8 mouse cellular contexts compared by ENCODE assay signal in genomic region chr5:33652783-33653173, GRCm38 (mm10). TPM values are rescaled to one million over a fixed set of nuclear protein-coding genes. Genes with fewer than 3 reads are reported as not detected.
DNase-seq lines count a peak whose midpoint lies in the region; ATAC-seq and TF ChIP-seq lines count a peak whose summit lies in the region.

No protein-coding gene starts in this region.

- H3K79me2 ChIP-seq in MEL (ENCODE audit: control insufficient read depth, insufficient read depth, low read length, poor library complexity): peaks cover 60% of the 10 kb centered on the region

- peak overlapping the region; percentile 73 for H3K9ac ChIP-seq in heart, embryonic 16.5 days (ENCODE audit: low read length)
- peak overlapping the region; percentile 86 for H3K9ac ChIP-seq in MEL (ENCODE audit: control insufficient read depth, low read depth, low read length, poor library complexity, severe bottlenecking)

- peaks cover 32% of the 10 kb centered on the region for H3K4me1 ChIP-seq in heart, embryonic 16.5 days (ENCODE audit: control insufficient read depth, insufficient read depth, low read length)
- peaks cover 4 to 22% of the 10 kb centered on the region in 2 experiments for H3K4me1 ChIP-seq in MEL (ENCODE audit: control insufficient read depth in 1 of 2, insufficient read depth in 2 of 2, low read length in 2 of 2)
- H3K4me1 ChIP-seq in hindbrain, embryonic 10.5 days (replicated peaks): peaks cover 55% of the 10 kb centered on the region
- peaks cover 58% of the 10 kb centered on the region for H3K4me1 ChIP-seq in midbrain, embryonic 10.5 days

- no peaks in the 10 kb centered on the region for H3K27me3 ChIP-seq in heart, embryonic 16.5 days (ENCODE audit: control insufficient read depth, insufficient read depth, low read length)
- no peaks in the 10 kb centered on the region for H3K27me3 ChIP-seq in MEL (ENCODE audit: control insufficient read depth in 1 of 2, insufficient read depth in 2 of 2, low read length in 2 of 2)
- H3K27me3 ChIP-seq in hindbrain, embryonic 10.5 days (ENCODE audit: insufficient read depth, poor library complexity, severe bottlenecking): no peaks in the 10 kb centered on the region
- no peaks in the 10 kb centered on the region for H3K27me3 ChIP-seq in midbrain, embryonic 10.5 days (ENCODE audit: low read depth, poor library complexity, severe bottlenecking)

- no peak for TF ChIP-seq RAD21 in MEL (IDR thresholded peaks at IDR 0.05; ENCODE audit: low read depth, low read length)

- peak overlapping the region; percentile 74 for H3K4me2 ChIP-seq in heart, embryonic 16.5 days (ENCODE audit: low read depth, low read length)

- no peaks in the 10 kb centered on the region for H3K9me3 ChIP-seq in heart, embryonic 16.5 days (replicated peaks; ENCODE audit: control insufficient read depth, low read length)
- no peaks in the 10 kb centered on the region for H3K9me3 ChIP-seq in MEL (replicated peaks; ENCODE audit: insufficient read depth, low read length)
- H3K9me3 ChIP-seq in hindbrain, embryonic 10.5 days: no peaks in the 10 kb centered on the region
- no peaks in the 10 kb centered on the region for H3K9me3 ChIP-seq in midbrain, embryonic 10.5 days (replicated peaks)

- ATAC-seq in heart, embryonic 16.5 days (replicated peaks; ENCODE audit: extremely low read depth, insufficient read depth, low FRiP score): no peak
- ATAC-seq in inflammation-experienced regulatory T-cells, adult 6 months: no peak

- peak overlapping the region; percentile 80 for H3K27ac ChIP-seq in heart, embryonic 16.5 days (ENCODE audit: low read length)
- H3K27ac ChIP-seq in MEL (ENCODE audit: control insufficient read depth, low read depth, low read length): peak overlapping the region; percentile 84
- H3K27ac ChIP-seq in hindbrain, embryonic 10.5 days: peak overlapping the region; percentile 99
- peak overlapping the region; percentile 100 for H3K27ac ChIP-seq in midbrain, embryonic 10.5 days (replicated peaks)

- peak overlapping the region; percentile 68 for H3K4me3 ChIP-seq in heart, embryonic 16.5 days (ENCODE audit: low read length)
- H3K4me3 ChIP-seq in MEL (ENCODE audit: control insufficient read depth in 1 of 2, insufficient read depth in 1 of 2, low read depth in 2 of 2, low read length in 2 of 2): peak overlapping the region in 1 of 2 experiments; percentile 42; a peak in 2 of 4 replicates
- H3K4me3 ChIP-seq in hindbrain, embryonic 10.5 days: peak overlapping the region; percentile 74
- H3K4me3 ChIP-seq in midbrain, embryonic 10.5 days: peak overlapping the region; percentile 88

- no peak for TF ChIP-seq EP300 in MEL (IDR thresholded peaks at IDR 0.05; ENCODE audit: low read depth in 1 of 2, low read length in 2 of 2)

- no peak; a peak in 1 of 4 replicates for TF ChIP-seq POLR2A in MEL (IDR thresholded peaks at IDR 0.05; ENCODE audit: control insufficient read depth in 1 of 2, insufficient read depth in 1 of 2, low read depth in 1 of 2, low read length in 2 of 2, poor library complexity in 1 of 2)

- WGBS in heart, embryonic 16.5 days: 4% methylated on average over 9 of the region's 9 CpGs
- 3% methylated on average over 9 of the region's 9 CpGs for WGBS in hindbrain, embryonic 10.5 days
- WGBS in midbrain, embryonic 10.5 days: 5% methylated on average over 9 of the region's 9 CpGs

- TF ChIP-seq CTCF in MEL (IDR thresholded peaks at IDR 0.05 in 2 of 3, conservative IDR thresholded peaks at IDR 0.05 in 1 of 3; ENCODE audit: control insufficient read depth in 1 of 3, insufficient read depth in 1 of 3, low read depth in 2 of 3, low read length in 3 of 3, poor library complexity in 1 of 3, severe bottlenecking in 1 of 3): no peak

- H3K36me3 ChIP-seq in heart, embryonic 16.5 days (ENCODE audit: control insufficient read depth, insufficient read depth): peaks cover 28% of the 10 kb centered on the region
- peaks cover 12 to 39% of the 10 kb centered on the region in 2 experiments for H3K36me3 ChIP-seq in MEL (ENCODE audit: control insufficient read depth in 1 of 2, insufficient read depth in 2 of 2, low read length in 2 of 2)
- H3K36me3 ChIP-seq in hindbrain, embryonic 10.5 days: peaks cover 54% of the 10 kb centered on the region
- H3K36me3 ChIP-seq in midbrain, embryonic 10.5 days: peaks cover 58% of the 10 kb centered on the region

- no peak for DNase-seq in heart, adult 18-20 months
- no peak for DNase-seq in MEL (ENCODE audit: low read depth, low spot score)
- no peak for DNase-seq in hindbrain, embryonic 10.5 days (ENCODE audit: low spot score)
- no peak for DNase-seq in midbrain, embryonic 10.5 days (ENCODE audit: low spot score)
- no peak for DNase-seq in right cerebral cortex, postnatal 36 days (ENCODE audit: low spot score in 2 of 2)
- no peak for DNase-seq in kidney, postnatal 36 days

TF ChIP-seq in MEL, 35 proteins besides CTCF, POLR2A, EP300 and RAD21 (continues in another document):
- TF ChIP-seq MXI1 (IDR thresholded peaks at IDR 0.05; ENCODE audit: low read depth, low read length): no peak
- TF ChIP-seq POLR2AphosphoS5 (IDR thresholded peaks at IDR 0.05; ENCODE audit: borderline replicate concordance, low read depth, low read length): no peak
- no peak for TF ChIP-seq GABPA (IDR thresholded peaks at IDR 0.05; ENCODE audit: low read depth, low read length)
- TF ChIP-seq USF1 (IDR thresholded peaks at IDR 0.05; ENCODE audit: low read depth, low read length): no peak
- TF ChIP-seq ELF1 (IDR thresholded peaks at IDR 0.05; ENCODE audit: low read depth, low read length): no peak
- TF ChIP-seq ZC3H11A (IDR thresholded peaks at IDR 0.05; ENCODE audit: low read depth, low read length): no peak
- no peak for TF ChIP-seq KAT2A (conservative IDR thresholded peaks at IDR 0.05; ENCODE audit: low read depth, low read length)
- no peak for TF ChIP-seq MEF2A (IDR thresholded peaks at IDR 0.05; ENCODE audit: extremely low read depth, insufficient replicate concordance, low read depth, low read length, poor library complexity, severe bottlenecking)
- TF ChIP-seq ZMIZ1 (IDR thresholded peaks at IDR 0.05; ENCODE audit: low read depth, low read length): no peak
- TF ChIP-seq MYB (IDR thresholded peaks at IDR 0.05; ENCODE audit: low read depth, low read length): no peak

RNA-seq across cellular contexts. Expression of gene Slbp, which starts 0.4 kb away (rescaled TPM):
- polyA plus RNA-seq in heart, embryonic 16.5 days (2015; fragmentation: Nextera tagmentation; extraction: Ambion mirVana): 119 and 138 TPM in 2 replicates
- 10 to 100 TPM; 13.5 to 14.7 TPM for total RNA-seq in heart, adult 18-20 months (2021)
- total RNA-seq in MEL (2012; rRNA removed): 250 and 255 TPM in 2 replicates
- polyA plus RNA-seq in MEL (2012; ENCODE audit: insufficient read depth in 1 of 2, insufficient read length in 2 of 2, low read depth in 1 of 2, low replicate concordance in 2 of 2, missing spikeins in 1 of 2): 100 to 1,000 TPM; 233 to 731 TPM
- 255 and 317 TPM in 2 replicates for polyA plus RNA-seq in hindbrain, embryonic 10.5 days (2016; fragmentation: Nextera tagmentation; extraction: Ambion mirVana)
- 309 and 347 TPM in 2 replicates for polyA plus RNA-seq in midbrain, embryonic 10.5 days (2016; fragmentation: Nextera tagmentation; extraction: Ambion mirVana)
- 100 to 1,000 TPM; 121 to 329 (median 129) TPM for polyA plus RNA-seq in inflammation-experienced regulatory T-cells, adult 6 months (2017; shearing (Covaris generic))

RNA-seq across cellular contexts. Expression of gene Tacc3, which starts 5.2 kb away (rescaled TPM):
- 114 and 122 TPM in 2 replicates for polyA plus RNA-seq in heart, embryonic 16.5 days (2015; fragmentation: Nextera tagmentation; extraction: Ambion mirVana)
- total RNA-seq in heart, adult 18-20 months (2021): 1 to 10 TPM; 1.5 to 2.5 TPM
- 149 and 151 TPM in 2 replicates for total RNA-seq in MEL (2012; rRNA removed)
- 100 to 1,000 TPM; 165 to 609 TPM for polyA plus RNA-seq in MEL (2012; ENCODE audit: insufficient read depth in 1 of 2, insufficient read length in 2 of 2, low read depth in 1 of 2, low replicate concordance in 2 of 2, missing spikeins in 1 of 2)
- 259 and 305 TPM in 2 replicates for polyA plus RNA-seq in hindbrain, embryonic 10.5 days (2016; fragmentation: Nextera tagmentation; extraction: Ambion mirVana)
- 317 and 336 TPM in 2 replicates for polyA plus RNA-seq in midbrain, embryonic 10.5 days (2016; fragmentation: Nextera tagmentation; extraction: Ambion mirVana)
- polyA plus RNA-seq in inflammation-experienced regulatory T-cells, adult 6 months (2017; shearing (Covaris generic)): 100 to 1,000 TPM in 1 of 3 experiments, 10 to 100 TPM in 2; 19.1 to 147 (median 22.1) TPM

RNA-seq across cellular contexts. Expression of gene Tmem129, which starts 5.4 kb away (rescaled TPM):
- 37.1 and 37.4 TPM in 2 replicates for polyA plus RNA-seq in heart, embryonic 16.5 days (2015; fragmentation: Nextera tagmentation; extraction: Ambion mirVana)
- 10 to 100 TPM; 19.5 to 19.6 TPM for total RNA-seq in heart, adult 18-20 months (2021)
- 33.3 and 40.2 TPM in 2 replicates for total RNA-seq in MEL (2012; rRNA removed)
- polyA plus RNA-seq in MEL (2012; ENCODE audit: insufficient read depth in 1 of 2, insufficient read length in 2 of 2, low read depth in 1 of 2, low replicate concordance in 2 of 2, missing spikeins in 1 of 2): 10 to 100 TPM in 1 of 2 experiments, not detected in 1; 51.3 TPM
- 37.1 and 40.9 TPM in 2 replicates for polyA plus RNA-seq in hindbrain, embryonic 10.5 days (2016; fragmentation: Nextera tagmentation; extraction: Ambion mirVana)
- 38.2 and 46.0 TPM in 2 replicates for polyA plus RNA-seq in midbrain, embryonic 10.5 days (2016; fragmentation: Nextera tagmentation; extraction: Ambion mirVana)
- 10 to 100 TPM; 26.3 to 33.7 (median 32.2) TPM for polyA plus RNA-seq in inflammation-experienced regulatory T-cells, adult 6 months (2017; shearing (Covaris generic))

RNA-seq across cellular contexts. Expression of gene Gm9903, which starts 23.1 kb away (rescaled TPM):
- 0.65 and 1.00 TPM in 2 replicates for polyA plus RNA-seq in heart, embryonic 16.5 days (2015; fragmentation: Nextera tagmentation; extraction: Ambion mirVana)
- total RNA-seq in heart, adult 18-20 months (2021): 1 to 10 TPM in 1 of 2 experiments, under 1 TPM in 1; 0.87 to 1.2 TPM
- total RNA-seq in MEL (2012; rRNA removed): 0.13 and 0.19 TPM in 2 replicates
- polyA plus RNA-seq in MEL (2012; ENCODE audit: insufficient read depth in 1 of 2, insufficient read length in 2 of 2, low read depth in 1 of 2, low replicate concordance in 2 of 2, missing spikeins in 1 of 2): under 1 TPM in 1 of 2 experiments, not detected in 1; 0.36 TPM
- 0.77 and 1.2 TPM in 2 replicates for polyA plus RNA-seq in hindbrain, embryonic 10.5 days (2016; fragmentation: Nextera tagmentation; extraction: Ambion mirVana)
- polyA plus RNA-seq in midbrain, embryonic 10.5 days (2016; fragmentation: Nextera tagmentation; extraction: Ambion mirVana): 0.27 and 0.71 TPM in 2 replicates
- polyA plus RNA-seq in inflammation-experienced regulatory T-cells, adult 6 months (2017; shearing (Covaris generic)): under 1 TPM; 0.63 to 0.82 (median 0.66) TPM

RNA-seq across cellular contexts. Expression of gene Fam53a, which starts 23.3 kb away (rescaled TPM):
- 52.2 and 56.2 TPM in 2 replicates for polyA plus RNA-seq in heart, embryonic 16.5 days (2015; fragmentation: Nextera tagmentation; extraction: Ambion mirVana)
- total RNA-seq in heart, adult 18-20 months (2021): 10 to 100 TPM; 21.6 to 28.7 TPM
- total RNA-seq in MEL (2012; rRNA removed): 39.3 and 43.6 TPM in 2 replicates
- 10 to 100 TPM in 1 of 2 experiments, not detected in 1; 62.8 TPM for polyA plus RNA-seq in MEL (2012; ENCODE audit: insufficient read depth in 1 of 2, insufficient read length in 2 of 2, low read depth in 1 of 2, low replicate concordance in 2 of 2, missing spikeins in 1 of 2)
- polyA plus RNA-seq in hindbrain, embryonic 10.5 days (2016; fragmentation: Nextera tagmentation; extraction: Ambion mirVana): 58.8 and 68.1 TPM in 2 replicates
- 63.9 and 70.4 TPM in 2 replicates for polyA plus RNA-seq in midbrain, embryonic 10.5 days (2016; fragmentation: Nextera tagmentation; extraction: Ambion mirVana)
- polyA plus RNA-seq in inflammation-experienced regulatory T-cells, adult 6 months (2017; shearing (Covaris generic)): 10 to 100 TPM; 17.8 to 23.6 (median 22.2) TPM
